Mouse (Mus musculus): Measurements from ENCODE around the gene Adck2.

DNA sequence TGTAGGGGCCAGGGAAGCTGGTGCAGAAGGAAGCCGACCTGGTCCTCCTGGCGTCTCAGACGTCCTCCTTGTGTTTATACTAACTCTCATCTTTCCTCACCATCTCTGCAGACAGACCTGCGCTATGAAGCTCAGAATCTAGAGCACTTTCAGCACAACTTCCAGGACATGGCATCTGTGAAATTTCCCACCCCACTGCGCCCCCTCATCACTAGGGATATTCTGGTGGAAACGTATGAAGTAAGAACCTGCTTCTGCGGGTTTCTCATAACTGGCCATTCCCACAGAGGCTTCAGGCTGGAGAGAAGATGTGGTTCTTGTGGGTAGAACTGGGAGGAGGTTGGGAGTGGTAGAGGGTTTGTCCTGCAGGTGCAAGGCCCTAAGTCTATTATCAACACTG lies 5.9 kb downstream of the Adck2 start:
- TF ChIP-seq POLR2A (IDR thresholded peaks at IDR 0.05; ENCODE audit: borderline replicate concordance, insufficient read depth, low read length) (no peak), CTCF (IDR thresholded peaks at IDR 0.05; ENCODE audit: borderline replicate concordance, insufficient read depth, low read depth, low read length) (no peak)
